Mouse (Mus musculus) kidney, adult 2 months (tissue): ENCODE measurements at regions not wholly inside any gene's neighbourhood (a gene's known extent, or its start where the extent isn't known, plus 50 kb on each side); places are given as distances from the start of the nearest gene placed in this dataset.

Experiments
- DNase-seq: peaks from one replicate; pipeline ENCODE4 v3.0.0; 2021
- H3K27ac ChIP-seq: fragments of 200-500 bp; 2 replicates; pipeline ENCODE4 v1.5.1; 2012; ENCODE audit warnings: low read depth, low read length, control low read depth, inconsistent platforms; ENCODE audit not compliant: insufficient read depth
- H3K27me3 ChIP-seq: fragments of 200-500 bp; replicated peaks from 2 replicates; pipeline ENCODE4 v1.6.1; 2012; ENCODE audit warnings: mild to moderate bottlenecking, moderate library complexity, low read length, inconsistent platforms; ENCODE audit not compliant: control insufficient read depth, insufficient read depth
- H3K36me3 ChIP-seq: fragments of 200-500 bp; 2 replicates; pipeline ENCODE4 v1.6.1; 2012; ENCODE audit warnings: mild to moderate bottlenecking, moderate library complexity, low read length, inconsistent platforms; ENCODE audit not compliant: control insufficient read depth, insufficient read depth
- H3K4me1 ChIP-seq: fragments of 200-500 bp; 2 replicates; pipeline ENCODE4 v1.6.1; 2011; ENCODE audit warnings: low read length; ENCODE audit not compliant: control insufficient read depth, insufficient read depth
- H3K4me3 ChIP-seq: fragments of 200-500 bp; 2 replicates; pipeline ENCODE4 v1.5.1; 2011; ENCODE audit warnings: mild to moderate bottlenecking, low read depth, low read length, control low read depth; ENCODE audit not compliant: insufficient read depth
- CTCF ChIP-seq: fragments of 200-500 bp; conservative IDR thresholded peaks from 2 replicates; pipeline ENCODE4 v1.5.1; 2011; ENCODE audit warnings: low read depth, mild to moderate bottlenecking, control low read depth, low read length, moderate library complexity, mixed read lengths; ENCODE audit not compliant: insufficient read depth, insufficient read length
- POLR2A ChIP-seq: fragments of 200-500 bp; IDR thresholded peaks from one replicate; pipeline ENCODE4 v1.6.1; 2011; ENCODE audit warnings: low read depth, low read length, control low read depth
- WGBS: fragments of 180-500 bp; shearing (Covaris S2); methylation state at CpG from one replicate; pipeline ENCODE4 v1.1.7; 2018; 5-methylcytosine and 5-hydroxymethylcytosine counted together

- Histone ChIP-seq H3K27ac (no peak overlapping the region), H3K36me3 (no peaks in the 10 kb centered on the region), H3K4me1 (no peaks in the 10 kb centered on the region), H3K4me3 (no peak overlapping the region), H3K27me3 (no peaks in the 10 kb centered on the region)
- TF ChIP-seq CTCF (no peak), POLR2A (no peak)
- 65% methylated on average over 3 of the region's 3 CpGs for WGBS
- DNase-seq, result no peak
Observed at GRCm38 (mm10) chr11:56442381-56442780, 401.6 kb upstream of the Nmur2 start.

GRCm38 (mm10) chr11:56441071-56441470 lies 400.3 kb upstream of the Nmur2 start:
- WGBS, result 5% methylated on average over 2 of the region's 2 CpGs
- H3K4me3 ChIP-seq, result no peak overlapping the region
- H3K4me1 ChIP-seq, result no peaks in the 10 kb centered on the region
- DNase-seq, result peak; percentile 39
- no peak overlapping the region for H3K27ac ChIP-seq
- TF ChIP-seq POLR2A, result no peak
- TF ChIP-seq CTCF, result no peak
- no peaks in the 10 kb centered on the region for H3K36me3 ChIP-seq
- no peaks in the 10 kb centered on the region for H3K27me3 ChIP-seq

GRCm38 (mm10) chr11:56431089-56431488 lies 390.3 kb upstream of the Nmur2 start:
- Histone ChIP-seq H3K36me3 (no peaks in the 10 kb centered on the region), H3K27ac (no peak overlapping the region), H3K4me1 (no peaks in the 10 kb centered on the region), H3K4me3 (no peak overlapping the region), H3K27me3 (no peaks in the 10 kb centered on the region)
- WGBS, result 68% methylated on average over 3 of the region's 3 CpGs
- no peak for DNase-seq
- TF ChIP-seq POLR2A, result no peak
- no peak for TF ChIP-seq CTCF

GRCm38 (mm10) chr11:56384761-56385160 lies 344.0 kb upstream of the Nmur2 start:
- TF ChIP-seq POLR2A (no peak), CTCF (no peak)
- no peaks in the 10 kb centered on the region for H3K27me3 ChIP-seq
- no peaks in the 10 kb centered on the region for H3K4me1 ChIP-seq
- WGBS, result 58% methylated on average over 1 of the region's 1 CpGs
- H3K36me3 ChIP-seq, result no peaks in the 10 kb centered on the region
- no peak overlapping the region for H3K27ac ChIP-seq
- no peak overlapping the region for H3K4me3 ChIP-seq
- no peak for DNase-seq

- DNase-seq, result no peak
- no peak for TF ChIP-seq POLR2A
- no peak for TF ChIP-seq CTCF
- no peaks in the 10 kb centered on the region for H3K36me3 ChIP-seq
- no peak overlapping the region for H3K4me3 ChIP-seq
- H3K27me3 ChIP-seq, result no peaks in the 10 kb centered on the region
- 85% methylated on average over 5 of the region's 5 CpGs for WGBS
- no peaks in the 10 kb centered on the region for H3K4me1 ChIP-seq
- no peak overlapping the region for H3K27ac ChIP-seq
Observed at GRCm38 (mm10) chr11:56377535-56377934, 336.7 kb upstream of the Nmur2 start.

GRCm38 (mm10) chr11:56374329-56374728 lies 333.5 kb upstream of the Nmur2 start:
- WGBS, result 18% methylated on average over 6 of the region's 6 CpGs
- TF ChIP-seq POLR2A (no peak), CTCF (no peak; the same call in 1 of the 2 replicates)
- H3K4me1 ChIP-seq, result no peaks in the 10 kb centered on the region
- H3K27me3 ChIP-seq, result no peaks in the 10 kb centered on the region
- DNase-seq, result no peak
- no peak overlapping the region for H3K4me3 ChIP-seq
- no peaks in the 10 kb centered on the region for H3K36me3 ChIP-seq
- H3K27ac ChIP-seq, result no peak overlapping the region

- H3K36me3 ChIP-seq, result no peaks in the 10 kb centered on the region
- H3K4me1 ChIP-seq, result no peaks in the 10 kb centered on the region
- DNase-seq, result no peak
- no peak for TF ChIP-seq CTCF
- no peak for TF ChIP-seq POLR2A
- H3K27me3 ChIP-seq, result no peaks in the 10 kb centered on the region
- no peak overlapping the region for H3K27ac ChIP-seq
- WGBS, result 83% methylated on average over 4 of the region's 4 CpGs
- H3K4me3 ChIP-seq, result no peak overlapping the region
Observed at GRCm38 (mm10) chr11:56373624-56374023, 332.8 kb upstream of the Nmur2 start.

GRCm38 (mm10) chr11:56357690-56358089 lies 316.9 kb upstream of the Nmur2 start:
- H3K4me1 ChIP-seq, result no peaks in the 10 kb centered on the region
- TF ChIP-seq CTCF, result no peak
- TF ChIP-seq POLR2A, result no peak
- no peak overlapping the region for H3K27ac ChIP-seq
- H3K27me3 ChIP-seq, result no peaks in the 10 kb centered on the region
- no peak overlapping the region for H3K4me3 ChIP-seq
- no peak for DNase-seq
- 86% methylated on average over 2 of the region's 2 CpGs for WGBS
- H3K36me3 ChIP-seq, result no peaks in the 10 kb centered on the region
